Mouse (Mus musculus) heart, embryonic 12.5 days (tissue): ENCODE results near the gene Akap2. TPM values are rescaled to one million over a fixed set of nuclear protein-coding genes. Genes with fewer than 3 reads are reported as not detected.

Source experiments
- ATAC-seq: fragments of 200-750 bp; cut with Nextera tagmentation; 2 replicates; pipeline ENCODE4 v1.8.0; 2017; ENCODE audit warnings: moderate TSS enrichment, moderate library complexity; ENCODE audit not compliant: insufficient number of reproducible peaks, low FRiP score
- H3K27ac ChIP-seq: fragments of 300-500 bp; sonication (generic); 2 replicates; pipeline ENCODE4 v1.5.1; 2016; ENCODE audit warnings: mild to moderate bottlenecking, moderate library complexity; ENCODE audit not compliant: poor library complexity, severe bottlenecking
- H3K27me3 ChIP-seq: fragments of 300-500 bp; sonication (generic); replicated peaks from 2 replicates; pipeline ENCODE4 v1.6.1; 2016; ENCODE audit warnings: mild to moderate bottlenecking, moderate library complexity
- H3K36me3 ChIP-seq: fragments of 300-500 bp; sonication (generic); 2 replicates; pipeline ENCODE4 v1.6.1; 2016; ENCODE audit warnings: mild to moderate bottlenecking, moderate library complexity
- H3K4me1 ChIP-seq: fragments of 300-500 bp; sonication (generic); replicated peaks from 2 replicates; pipeline ENCODE4 v1.6.1; 2016; ENCODE audit warnings: mild to moderate bottlenecking
- H3K4me2 ChIP-seq: fragments of 300-500 bp; sonication (generic); 2 replicates; pipeline ENCODE4 v1.6.1; 2016; ENCODE audit warnings: mild to moderate bottlenecking, moderate library complexity
- H3K4me3 ChIP-seq: fragments of 300-500 bp; sonication (generic); 2 replicates; pipeline ENCODE4 v1.5.1; 2016; ENCODE audit warnings: mild to moderate bottlenecking
- H3K9ac ChIP-seq: fragments of 300-500 bp; sonication (generic); 2 replicates; pipeline ENCODE4 v1.6.1; 2016; ENCODE audit warnings: mild to moderate bottlenecking, moderate library complexity
- H3K9me3 ChIP-seq: fragments of 300-500 bp; sonication (generic); replicated peaks from 2 replicates; pipeline ENCODE4 v1.6.1; 2016; ENCODE audit warnings: mild to moderate bottlenecking, moderate library complexity
- WGBS: fragments of 180-500 bp; shearing (Covaris S2); methylation state at CpG from one replicate; pipeline ENCODE4 v1.1.7; 2016; 5-methylcytosine and 5-hydroxymethylcytosine counted together
- polyA plus RNA-seq: library from polyadenylated mRNA; unstranded; fragments of >200 nt; fragmentation: Nextera tagmentation; extraction: Ambion mirVana; gene quantifications from 2 replicates; pipeline ENCODE4 v1.2.1, GENCODE M21; 2016

Akap2 gene
- polyA plus RNA-seq, 1 experiment from 2014 or later = 50.3 TPM

GRCm38 (mm10) chr4:57892001-57892586 is 174.6 kb downstream of the Akap2 start:
- WGBS = 88% methylated on average over 10 of the region's 10 CpGs
- no peak overlapping the region for H3K4me3 ChIP-seq
- H3K4me1 ChIP-seq = peaks cover 9% of the 10 kb centered on the region
- ATAC-seq = no peak
- H3K9ac ChIP-seq = no peak overlapping the region
- H3K4me2 ChIP-seq = no peak overlapping the region
- H3K36me3 ChIP-seq = peaks cover 31% of the 10 kb centered on the region
- H3K27me3 ChIP-seq = no peaks in the 10 kb centered on the region
- no peak overlapping the region for H3K27ac ChIP-seq
- H3K9me3 ChIP-seq = no peaks in the 10 kb centered on the region

GRCm38 (mm10) chr4:57895140-57895539 is 177.7 kb downstream of the Akap2 start:
- 45% methylated on average over 5 of the region's 5 CpGs for WGBS
- H3K9ac ChIP-seq = no peak overlapping the region
- H3K9me3 ChIP-seq = no peaks in the 10 kb centered on the region
- peak overlapping the region; percentile 17; the same call in 1 of the 2 replicates for H3K27ac ChIP-seq
- H3K27me3 ChIP-seq = no peaks in the 10 kb centered on the region
- H3K4me3 ChIP-seq = no peak overlapping the region
- no peak overlapping the region for H3K4me2 ChIP-seq
- peaks cover 42% of the 10 kb centered on the region for H3K36me3 ChIP-seq
- H3K4me1 ChIP-seq = peaks cover 6% of the 10 kb centered on the region; the same call in 1 of the 2 replicates
- ATAC-seq = no peak

- no peak overlapping the region for H3K9ac ChIP-seq
- H3K4me1 ChIP-seq = peaks cover 6% of the 10 kb centered on the region; the same call in 1 of the 2 replicates
- no peak overlapping the region for H3K4me3 ChIP-seq
- no peaks in the 10 kb centered on the region for H3K27me3 ChIP-seq
- H3K9me3 ChIP-seq = no peaks in the 10 kb centered on the region
- no peak overlapping the region for H3K27ac ChIP-seq
- no peak overlapping the region for H3K4me2 ChIP-seq
- no peak for ATAC-seq
- WGBS = 52% methylated on average over 6 of the region's 6 CpGs
- H3K36me3 ChIP-seq = peaks cover 42% of the 10 kb centered on the region
Observed at GRCm38 (mm10) chr4:57895902-57896301, 178.4 kb downstream of the Akap2 start.

GRCm38 (mm10) chr4:57896631-57897030 is 179.2 kb downstream of the Akap2 start:
- H3K4me1 ChIP-seq = peaks cover 6% of the 10 kb centered on the region; the same call in 1 of the 2 replicates
- H3K27ac ChIP-seq = no peak overlapping the region
- no peak overlapping the region for H3K9ac ChIP-seq
- no peaks in the 10 kb centered on the region for H3K27me3 ChIP-seq
- no peak overlapping the region for H3K4me2 ChIP-seq
- no peak for ATAC-seq
- peaks cover 42% of the 10 kb centered on the region for H3K36me3 ChIP-seq
- H3K9me3 ChIP-seq = no peaks in the 10 kb centered on the region
- no peak overlapping the region for H3K4me3 ChIP-seq
- WGBS = 88% methylated on average over 3 of the region's 3 CpGs

- 9% methylated on average over 4 of the region's 4 CpGs for WGBS
- ATAC-seq = no peak
- H3K4me3 ChIP-seq = no peak overlapping the region
Observed at GRCm38 (mm10) chr4:57901210-57901609, 183.8 kb downstream of the Akap2 start.

GRCm38 (mm10) chr4:57902619-57903018 is 185.2 kb downstream of the Akap2 start:
- Histone ChIP-seq H3K27me3 (0 out of 2 replicates have a peak, but pooled peaks cover 3% of the 10 kb centered on the region), H3K4me3 (no peak overlapping the region), H3K36me3 (peaks cover 10% of the 10 kb centered on the region), H3K9ac (no peak overlapping the region), H3K4me2 (no peak overlapping the region), H3K4me1 (peaks cover 9% of the 10 kb centered on the region), H3K27ac (no peak overlapping the region), H3K9me3 (no peaks in the 10 kb centered on the region)
- no peak for ATAC-seq
- 78% methylated on average over 5 of the region's 5 CpGs for WGBS

More at GRCm38 (mm10) chr4:57901210-57901609, 183.8 kb downstream of the Akap2 start:
- Histone ChIP-seq H3K9me3 (no peaks in the 10 kb centered on the region), H3K27ac (no peak overlapping the region), H3K9ac (no peak overlapping the region), H3K27me3 (no peaks in the 10 kb centered on the region), H3K36me3 (peaks cover 17% of the 10 kb centered on the region), H3K4me1 (peaks cover 9% of the 10 kb centered on the region), H3K4me2 (no peak overlapping the region)

- WGBS = 6% methylated on average over 5 of the region's 5 CpGs
- ATAC-seq = no peak
Observed at GRCm38 (mm10) chr4:57904211-57904610, 186.8 kb downstream of the Akap2 start.

GRCm38 (mm10) chr4:57904638-57905037 is 187.2 kb downstream of the Akap2 start:
- Histone ChIP-seq H3K4me2 (no peak overlapping the region), H3K4me1 (peaks cover 9% of the 10 kb centered on the region), H3K4me3 (no peak overlapping the region), H3K9me3 (no peaks in the 10 kb centered on the region), H3K27ac (no peak overlapping the region), H3K36me3 (no peaks in the 10 kb centered on the region), H3K9ac (no peak overlapping the region), H3K27me3 (0 out of 2 replicates have a peak, but pooled peaks cover 3% of the 10 kb centered on the region)
- WGBS = 33% methylated on average over 9 of the region's 9 CpGs
- no peak for ATAC-seq

More at GRCm38 (mm10) chr4:57904211-57904610, 186.8 kb downstream of the Akap2 start:
- Histone ChIP-seq H3K9me3 (no peaks in the 10 kb centered on the region), H3K9ac (no peak overlapping the region), H3K36me3 (no peaks in the 10 kb centered on the region), H3K4me1 (peaks cover 9% of the 10 kb centered on the region), H3K27me3 (0 out of 2 replicates have a peak, but pooled peaks cover 3% of the 10 kb centered on the region), H3K4me3 (no peak overlapping the region), H3K27ac (no peak overlapping the region), H3K4me2 (no peak overlapping the region)

GRCm38 (mm10) chr4:57906708-57907107 is 189.3 kb downstream of the Akap2 start:
- Histone ChIP-seq H3K9ac (no peak overlapping the region), H3K27ac (no peak overlapping the region), H3K9me3 (no peaks in the 10 kb centered on the region), H3K27me3 (0 out of 2 replicates have a peak, but pooled peaks cover 3% of the 10 kb centered on the region), H3K4me3 (no peak overlapping the region), H3K4me2 (no peak overlapping the region), H3K4me1 (peaks cover 9% of the 10 kb centered on the region), H3K36me3 (no peaks in the 10 kb centered on the region)
- 52% methylated on average over 2 of the region's 2 CpGs for WGBS
- ATAC-seq = no peak

- H3K36me3 ChIP-seq = no peaks in the 10 kb centered on the region
- H3K4me3 ChIP-seq = no peak overlapping the region
- H3K9me3 ChIP-seq = 0 out of 2 replicates have a peak, but pooled peaks cover 4% of the 10 kb centered on the region
- H3K4me2 ChIP-seq = no peak overlapping the region
- 0 out of 2 replicates have a peak, but pooled peaks cover 3% of the 10 kb centered on the region for H3K27me3 ChIP-seq
- H3K4me1 ChIP-seq = peaks cover 8% of the 10 kb centered on the region
- 55% methylated on average over 6 of the region's 6 CpGs for WGBS
- no peak overlapping the region for H3K9ac ChIP-seq
- no peak overlapping the region for H3K27ac ChIP-seq
- no peak for ATAC-seq
Observed at GRCm38 (mm10) chr4:57908860-57909259, 191.4 kb downstream of the Akap2 start.

- Histone ChIP-seq H3K27ac (no peak overlapping the region), H3K36me3 (no peaks in the 10 kb centered on the region), H3K4me3 (no peak overlapping the region), H3K4me2 (no peak overlapping the region), H3K27me3 (peaks cover 14% of the 10 kb centered on the region; the same call in 1 of the 2 replicates), H3K4me1 (peaks cover 17% of the 10 kb centered on the region), H3K9ac (no peak overlapping the region), H3K9me3 (0 out of 2 replicates have a peak, but pooled peaks cover 4% of the 10 kb centered on the region)
- ATAC-seq = no peak
Observed at GRCm38 (mm10) chr4:57913021-57913420, 195.6 kb downstream of the Akap2 start.
